Mouse (Mus musculus): ENCODE data around the gene Tas1r3.

The Tas1r3 gene

GRCm38 (mm10) chr4:155841651-155842270, 21.4 kb downstream of the Tas1r3 start:
- intact Hi-C loops (cut with DNase I) = no loop called here

- intact Hi-C loops (cut with DNase I) = no loop called here
Measured at GRCm38 (mm10) chr4:155841003-155841454, 22.1 kb downstream of the Tas1r3 start.

- intact Hi-C loops (cut with DNase I) = no loop called here
Measured at GRCm38 (mm10) chr4:155840076-155841002, 22.8 kb downstream of the Tas1r3 start.

- intact Hi-C loops (cut with DNase I) = no loop called here
Measured at GRCm38 (mm10) chr4:155839483-155839910, 23.7 kb downstream of the Tas1r3 start, which contains the start of gene Mxra8. Gene Mxra8, plus strand, starts transcription at chr4:155839680.

GRCm38 (mm10) chr4:155838187-155839153, 24.7 kb downstream of the Tas1r3 start:
- intact Hi-C loops (cut with DNase I) = no loop called here

- intact Hi-C loops (cut with DNase I) = no loop called here
Measured at GRCm38 (mm10) chr4:155837404-155838010, 25.7 kb downstream of the Tas1r3 start.

GRCm38 (mm10) chr4:155833836-155834235, 29.3 kb downstream of the Tas1r3 start:
- intact Hi-C loops (cut with DNase I) = no loop called here

GRCm38 (mm10) chr4:155833234-155833633, 29.9 kb downstream of the Tas1r3 start:
- intact Hi-C loops (cut with DNase I) = no loop called here

GRCm38 (mm10) chr4:155832321-155832720, 30.8 kb downstream of the Tas1r3 start:
- intact Hi-C loops (cut with DNase I) = no loop called here

GRCm38 (mm10) chr4:155831831-155832230, 31.3 kb downstream of the Tas1r3 start:
- intact Hi-C loops (cut with DNase I) = no loop called here

- intact Hi-C loops (cut with DNase I) = no loop called here
Measured at GRCm38 (mm10) chr4:155831205-155831766, 31.9 kb downstream of the Tas1r3 start, which contains the start of gene Aurkaip1. Gene Aurkaip1, plus strand, starts transcription at chr4:155831272.

- intact Hi-C loops (cut with DNase I) = no loop called here
Measured at GRCm38 (mm10) chr4:155830596-155830995, 32.6 kb downstream of the Tas1r3 start.

- intact Hi-C loops (cut with DNase I) = no loop called here
Measured at GRCm38 (mm10) chr4:155829866-155830265, 33.3 kb downstream of the Tas1r3 start.

- intact Hi-C loops (cut with DNase I) = no loop called here
Measured at GRCm38 (mm10) chr4:155823443-155823842, 39.7 kb downstream of the Tas1r3 start.

- intact Hi-C loops (cut with DNase I) = no loop called here
Measured at GRCm38 (mm10) chr4:155821025-155821424, 42.1 kb downstream of the Tas1r3 start.

GRCm38 (mm10) chr4:155817533-155817932, 45.6 kb downstream of the Tas1r3 start:
- intact Hi-C loops (cut with DNase I) = no loop called here

- intact Hi-C loops (cut with DNase I) = no loop called here
Measured at GRCm38 (mm10) chr4:155812665-155813181, 50.4 kb downstream of the Tas1r3 start.

- intact Hi-C loops (cut with DNase I) = no loop called here
Measured at GRCm38 (mm10) chr4:155811929-155812664, 51.1 kb downstream of the Tas1r3 start, which contains the start of gene Ccnl2. Gene Ccnl2, plus strand, starts transcription at chr4:155812489.
